Mouse (Mus musculus) small intestine, adult 2 months (tissue): ENCODE data around the gene L3mbtl4.

Experiments used
- CTCF ChIP-seq: fragments of 200-500 bp; IDR thresholded peaks from 2 replicates; pipeline ENCODE4 v1.5.1; 2012; ENCODE audit warnings: low read depth, mild to moderate bottlenecking, control low read depth, inconsistent platforms, low read length, moderate library complexity, mixed read lengths; ENCODE audit not compliant: insufficient replicate concordance, insufficient read length; ENCODE audit errors: extremely low read depth
- POLR2A ChIP-seq: fragments of 200-500 bp; IDR thresholded peaks from 2 replicates; pipeline ENCODE4 v1.6.1; 2012; ENCODE audit warnings: low read depth, mild to moderate bottlenecking, control low read depth, inconsistent platforms, low read length, moderate library complexity

DNA sequence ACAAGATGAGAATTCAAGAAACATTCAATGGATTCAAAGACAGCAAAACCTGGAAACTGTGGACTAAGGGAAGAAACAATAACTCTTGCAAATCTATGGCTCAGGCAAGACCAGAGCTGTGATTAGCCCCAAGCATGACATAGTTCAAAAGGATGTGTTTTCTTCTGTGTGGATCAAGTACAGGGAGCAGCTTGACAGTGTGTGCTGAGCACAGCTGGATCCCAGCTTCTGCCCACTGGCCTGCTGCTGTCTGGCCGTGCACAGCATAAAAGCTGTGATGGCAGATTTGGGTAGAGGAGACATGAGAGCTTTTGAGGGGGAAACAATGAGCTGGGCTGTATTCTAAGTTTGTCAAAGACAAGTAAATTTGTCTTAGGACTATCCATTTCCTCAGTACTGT, 84.1 kb downstream of the L3mbtl4 start:
- TF ChIP-seq CTCF (no peak), POLR2A (no peak)
